Mouse (Mus musculus) testis, postnatal 14 days (tissue): ENCODE results near the gene Plcl1.
A peak's percentile ranks its signal among the peaks of the same experiment; 100 is the strongest.

Experiments used
- DNase-seq: peaks from one replicate; pipeline ENCODE4 v3.0.0; 2021; ENCODE audit warnings: low spot score

Plcl1 gene

DNA sequence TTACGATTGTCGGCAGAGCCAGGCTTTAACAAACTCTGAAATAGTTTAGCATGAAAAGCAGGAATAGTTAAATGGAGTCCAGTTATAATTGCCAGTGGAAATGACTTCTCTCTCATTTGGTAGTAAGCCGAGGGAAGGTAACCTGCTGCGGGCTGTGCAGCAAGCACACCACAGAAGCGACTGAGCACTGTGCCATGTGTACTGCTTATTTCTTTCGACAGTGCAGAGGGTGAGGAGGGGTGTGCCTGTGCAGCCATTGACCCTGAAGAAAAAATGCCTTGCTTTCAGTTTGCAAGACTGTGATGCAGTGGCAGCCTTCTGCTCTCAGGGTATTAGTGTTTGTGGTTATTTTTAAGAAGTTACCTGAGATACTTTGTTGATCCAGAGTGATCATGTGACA, 299.5 kb downstream of the Plcl1 start:
- DNase-seq = no peak

DNA sequence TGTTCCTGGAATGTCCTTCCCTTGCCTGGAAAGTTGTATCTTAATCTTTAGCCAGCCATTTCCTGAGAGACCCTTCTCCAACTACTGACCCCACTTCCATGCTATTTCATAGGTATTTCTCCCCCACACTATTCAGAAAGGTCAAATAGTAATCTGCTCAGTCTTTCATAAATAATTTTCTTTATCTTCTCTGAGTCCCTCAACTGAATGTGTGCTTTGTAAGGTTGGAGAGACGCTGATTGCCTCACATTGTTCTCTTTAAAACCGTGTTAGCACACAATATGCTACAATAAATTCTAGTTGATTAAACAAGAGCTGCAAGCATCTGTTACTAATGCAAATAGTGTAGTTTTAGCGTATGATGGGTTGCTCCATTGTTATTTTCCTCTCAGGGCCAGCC, 300.0 kb downstream of the Plcl1 start:
- no peak for DNase-seq

DNA sequence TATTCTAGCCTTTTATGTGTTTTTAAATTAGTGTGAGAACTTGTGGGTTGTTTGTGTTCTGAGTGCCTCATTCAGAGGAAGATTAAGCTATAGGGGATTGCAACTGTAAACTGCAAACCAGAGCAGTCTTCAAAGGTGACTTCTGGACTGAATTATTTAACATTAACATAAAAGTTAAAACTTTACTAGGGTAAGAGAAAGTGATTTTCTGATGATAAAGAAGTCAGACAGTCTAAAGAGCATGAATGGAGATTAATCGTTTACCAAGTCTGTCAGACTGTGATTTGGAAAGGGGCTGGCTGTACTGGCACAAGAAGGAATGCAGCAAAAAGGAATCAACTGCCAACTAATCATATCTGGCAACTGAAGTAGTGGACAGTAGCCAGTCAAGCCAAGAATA, 301.2 kb downstream of the Plcl1 start:
- DNase-seq = no peak

DNA sequence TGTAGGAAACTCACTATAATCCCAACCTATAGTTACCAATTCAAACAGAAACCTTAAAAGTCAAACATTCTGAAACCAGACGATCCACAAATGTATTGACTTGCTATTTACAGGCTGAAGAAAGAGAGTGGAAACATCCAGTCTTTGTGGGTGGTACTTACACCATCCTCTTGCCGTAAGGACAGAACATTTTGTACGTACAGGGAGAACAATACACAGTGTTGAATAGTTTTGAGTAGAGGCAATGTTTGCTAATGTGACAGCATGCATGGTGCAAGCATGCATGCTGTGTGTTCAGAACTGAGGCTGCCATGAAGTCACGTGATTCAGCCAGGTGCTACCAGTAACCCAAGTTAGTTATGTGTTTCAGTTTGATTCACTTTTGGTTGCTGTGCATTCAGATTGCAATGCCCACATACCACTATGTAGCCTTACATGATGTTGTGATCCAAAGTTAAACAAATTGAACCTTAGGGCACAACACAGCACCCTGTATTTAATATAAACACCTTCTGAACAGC, 311.6 kb downstream of the Plcl1 start:
- DNase-seq = no peak

DNA sequence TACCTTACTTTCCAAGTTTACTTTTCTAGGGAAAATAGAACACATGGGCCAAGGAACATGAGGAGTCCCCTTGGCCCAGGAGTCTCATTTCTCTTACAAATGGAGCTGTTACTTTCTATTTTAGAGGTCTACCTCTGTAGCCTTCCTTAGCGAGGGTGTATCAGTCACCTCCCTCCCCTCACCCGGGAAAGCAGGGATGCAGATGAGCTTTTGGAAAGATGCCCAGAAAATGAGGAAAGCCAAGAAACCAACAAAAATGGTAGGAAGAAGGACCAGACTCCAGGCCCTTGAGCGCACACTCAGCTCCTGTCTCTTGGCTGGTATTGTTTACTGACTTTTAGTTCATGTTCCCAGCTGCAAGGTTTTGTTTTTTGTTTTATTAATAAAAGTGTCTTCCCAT, 319.7 kb downstream of the Plcl1 start:
- DNase-seq = no peak

DNA sequence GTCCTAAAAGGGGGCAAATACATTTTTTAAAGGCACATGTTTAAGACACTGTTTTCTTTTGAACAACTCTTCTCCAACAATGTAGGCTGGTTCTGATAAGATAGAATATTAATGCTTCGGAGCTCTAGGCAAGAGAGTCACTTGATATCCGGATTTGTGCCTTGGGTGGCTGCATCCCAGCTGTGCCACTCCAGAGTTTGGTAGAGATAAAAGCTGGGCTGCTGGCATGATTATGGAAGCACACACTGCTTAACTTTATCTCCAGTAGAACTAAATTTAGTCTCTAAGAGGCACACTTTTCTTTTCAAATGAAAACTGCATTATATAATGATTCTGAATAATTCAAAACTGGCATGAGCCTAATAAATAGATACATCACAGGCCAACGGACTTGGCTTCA, 323.6 kb downstream of the Plcl1 start:
- DNase-seq = no peak

DNA sequence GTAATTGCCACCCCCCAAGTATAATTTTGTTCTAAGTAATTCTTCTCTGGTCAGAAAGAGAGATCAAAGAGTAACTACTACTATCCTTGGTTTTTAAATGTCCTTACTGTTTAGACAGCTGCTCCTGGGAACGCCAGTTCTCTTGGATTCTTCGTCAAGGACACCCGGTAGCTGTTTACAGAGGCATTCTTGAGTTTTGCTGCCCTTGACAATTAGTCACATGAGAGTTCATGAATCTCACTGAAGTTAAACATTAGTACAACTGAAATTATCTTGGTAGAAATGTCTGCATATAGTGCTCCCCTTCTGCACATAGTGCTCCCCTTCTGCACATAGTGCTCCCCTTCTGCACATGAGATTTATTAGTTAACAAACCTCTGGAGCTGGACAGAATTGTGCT, 327.2 kb downstream of the Plcl1 start:
- peak; percentile 15 for DNase-seq

DNA sequence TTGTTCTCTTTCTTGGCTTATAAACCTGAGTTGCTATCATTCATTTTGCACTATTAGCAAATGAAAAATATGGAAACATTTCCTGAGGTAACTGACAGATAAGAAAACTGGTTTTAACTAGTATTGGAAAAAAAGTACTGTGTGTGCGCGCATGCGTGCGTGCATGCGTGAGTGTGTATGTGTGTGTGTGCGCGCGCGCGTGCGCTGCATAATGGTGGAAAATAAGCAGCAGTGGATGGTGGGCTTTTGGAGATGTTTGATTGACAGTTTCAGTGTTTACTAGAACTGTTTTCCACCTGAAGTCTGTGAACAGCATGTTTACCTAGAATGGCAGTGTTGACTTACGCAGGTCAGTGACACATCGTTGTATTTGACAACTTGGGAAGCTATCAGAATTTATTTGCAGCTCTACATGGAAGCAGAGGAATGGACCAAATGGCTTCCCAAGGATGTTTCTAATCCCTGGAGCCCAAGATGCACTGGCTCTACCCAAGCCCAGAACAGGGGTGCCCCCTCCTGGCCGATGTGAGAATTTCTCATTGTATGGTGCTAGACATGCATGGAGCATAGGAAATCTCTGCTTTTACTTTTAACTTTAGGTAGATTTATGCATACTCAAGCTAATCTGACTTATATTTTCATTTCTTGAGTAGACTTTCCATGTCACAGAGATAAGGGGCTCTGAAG, 330.5 kb downstream of the Plcl1 start:
- peak; percentile 66 for DNase-seq

DNA sequence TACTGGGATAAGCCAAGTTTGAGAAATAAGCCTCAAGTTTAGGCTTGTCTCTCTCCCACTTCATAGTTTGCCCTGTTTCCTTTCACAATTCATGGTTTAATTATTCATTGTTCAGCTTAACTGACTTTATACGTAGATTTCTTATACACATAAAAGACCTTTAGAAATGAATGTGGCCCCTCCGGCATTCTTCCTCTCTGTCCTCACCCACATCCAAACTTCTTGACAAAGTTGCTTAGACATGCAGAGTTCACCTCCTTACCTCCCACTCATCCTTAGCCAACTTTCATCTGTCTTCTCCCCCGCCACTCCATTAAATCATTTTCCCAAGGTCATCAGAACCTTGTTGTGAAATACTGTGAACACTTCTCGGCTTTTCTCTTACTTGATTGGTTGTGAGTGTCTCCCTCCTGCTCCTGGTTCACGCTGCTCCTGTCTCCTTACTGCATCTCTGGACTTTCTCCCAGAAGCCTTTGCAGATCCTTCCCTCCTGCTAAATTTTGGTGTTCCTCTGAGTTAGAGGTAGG, 331.1 kb downstream of the Plcl1 start:
- no peak for DNase-seq

DNA sequence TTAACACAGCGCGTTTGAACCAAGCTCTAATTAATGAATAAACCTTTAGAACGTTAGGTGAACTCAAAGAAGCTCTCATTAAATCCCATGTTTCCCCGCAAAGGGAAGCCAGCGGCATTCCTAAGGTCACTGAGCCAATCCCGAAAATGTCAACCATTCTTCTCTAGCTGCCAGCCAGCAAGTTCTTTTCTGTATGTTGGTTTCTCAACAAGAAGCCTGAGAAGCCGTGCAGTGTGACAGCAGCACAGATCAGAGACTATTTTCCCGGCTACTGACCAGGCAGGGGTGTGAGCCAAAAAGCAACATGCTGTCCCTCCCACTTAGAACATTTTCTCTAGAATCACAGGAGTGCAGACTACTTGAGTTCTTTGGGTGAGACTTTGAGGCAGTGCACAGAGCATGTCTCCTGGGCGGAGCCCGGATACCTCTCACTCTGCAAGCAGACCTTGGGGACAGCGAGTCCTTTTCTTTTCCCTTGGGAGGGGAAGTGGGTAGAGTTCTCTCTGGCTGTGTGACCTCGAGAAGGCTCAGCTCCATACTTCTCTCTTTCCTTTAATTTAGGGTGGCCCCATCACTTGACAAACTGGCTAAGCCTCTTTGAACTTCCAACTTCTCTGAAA, 333.1 kb downstream of the Plcl1 start:
- DNase-seq = peak; percentile 6

DNA sequence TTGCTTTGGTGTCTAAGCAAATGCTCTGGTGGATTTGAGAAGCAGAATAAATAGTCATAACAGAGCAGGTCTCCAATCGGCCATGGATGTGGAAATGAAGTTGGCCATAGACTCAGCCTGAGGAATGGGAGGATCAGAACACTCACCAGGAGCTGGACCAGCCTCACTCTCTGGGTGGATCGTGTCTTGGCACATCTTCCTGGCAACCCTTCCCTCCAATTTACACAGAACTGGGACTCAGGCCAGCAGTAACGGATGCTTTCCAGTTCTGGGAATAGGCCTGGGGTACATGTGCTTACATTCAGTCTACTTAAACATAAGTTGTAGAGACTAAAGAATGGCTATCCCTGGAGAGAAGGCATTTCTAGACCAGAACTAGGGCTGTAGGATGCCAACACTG, 336.2 kb downstream of the Plcl1 start:
- DNase-seq = no peak

DNA sequence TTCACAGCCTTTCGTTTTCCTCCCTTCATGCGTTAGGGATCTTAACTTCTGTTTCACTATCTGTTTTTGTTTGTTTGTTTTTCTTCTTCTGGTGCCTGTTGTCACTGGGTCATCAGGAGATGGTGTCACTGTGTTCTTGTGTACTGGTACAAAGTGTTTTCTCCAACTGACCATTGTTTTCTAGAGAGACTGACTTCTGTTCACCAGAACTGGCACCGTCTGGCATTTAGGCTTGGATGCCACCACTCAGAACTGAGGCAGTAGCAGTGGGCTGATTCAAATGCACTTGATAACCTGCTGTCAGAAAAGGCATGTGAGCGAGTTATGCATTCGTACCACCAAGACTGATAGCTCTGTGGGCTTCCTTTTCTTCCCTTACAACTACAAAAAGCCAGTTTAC, 342.8 kb downstream of the Plcl1 start:
- no peak for DNase-seq

DNA sequence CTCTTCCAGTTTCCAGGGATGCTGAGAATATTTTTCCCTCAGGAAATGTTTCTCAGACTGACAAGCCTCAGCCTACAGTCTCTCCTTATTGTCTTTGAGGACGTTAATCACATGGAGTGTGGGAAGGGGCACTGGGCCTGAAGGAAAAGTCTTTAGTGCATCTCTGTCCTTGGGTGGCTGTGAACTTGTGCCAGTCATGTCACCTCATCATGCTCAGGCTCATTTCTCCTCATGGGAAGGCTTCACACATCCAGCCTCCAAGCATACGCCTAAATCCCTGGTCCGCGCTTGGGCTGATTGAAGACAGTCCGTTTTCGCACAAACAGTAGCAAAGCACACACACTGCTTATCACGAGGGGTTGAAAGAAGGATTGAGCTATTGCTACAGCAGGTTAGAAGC, 344.0 kb downstream of the Plcl1 start:
- DNase-seq = no peak

DNA sequence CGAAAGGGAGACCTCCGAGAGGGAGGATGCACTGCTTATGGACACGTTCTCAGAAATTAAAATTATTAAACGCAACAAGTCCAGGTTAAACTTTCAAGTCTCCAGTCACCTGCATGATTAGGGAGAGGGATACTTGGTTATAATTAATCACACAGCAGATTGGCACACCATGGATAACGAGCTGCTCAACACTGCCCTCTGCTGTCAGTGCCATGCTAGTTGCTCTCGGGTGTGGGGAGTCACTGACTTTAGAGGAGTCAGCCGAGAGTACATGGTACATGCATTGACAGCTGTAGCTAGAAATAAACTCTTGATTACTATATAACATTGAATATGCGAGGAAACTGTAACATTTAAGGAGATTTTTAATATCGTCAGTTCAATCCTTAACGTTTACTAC, 350.0 kb downstream of the Plcl1 start:
- no peak for DNase-seq

DNA sequence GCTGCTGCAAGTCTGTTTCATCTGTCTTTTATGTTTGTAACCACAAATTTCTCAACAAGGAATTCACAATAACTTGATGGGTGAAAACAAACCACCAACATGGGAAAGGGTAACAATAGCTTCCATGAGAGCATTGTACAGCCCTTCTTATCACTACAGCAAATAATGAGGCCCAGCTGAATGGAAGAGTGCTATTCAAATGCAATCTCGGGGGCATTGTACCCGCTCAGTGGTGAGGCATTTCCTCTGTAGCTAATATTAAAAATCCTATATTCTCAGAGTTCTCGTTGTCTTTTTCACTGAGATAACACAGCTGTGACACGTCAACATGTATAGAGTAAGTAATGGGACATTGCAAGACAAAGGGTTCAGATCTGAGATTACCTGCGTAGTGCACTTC, 356.6 kb downstream of the Plcl1 start:
- DNase-seq = no peak

DNA sequence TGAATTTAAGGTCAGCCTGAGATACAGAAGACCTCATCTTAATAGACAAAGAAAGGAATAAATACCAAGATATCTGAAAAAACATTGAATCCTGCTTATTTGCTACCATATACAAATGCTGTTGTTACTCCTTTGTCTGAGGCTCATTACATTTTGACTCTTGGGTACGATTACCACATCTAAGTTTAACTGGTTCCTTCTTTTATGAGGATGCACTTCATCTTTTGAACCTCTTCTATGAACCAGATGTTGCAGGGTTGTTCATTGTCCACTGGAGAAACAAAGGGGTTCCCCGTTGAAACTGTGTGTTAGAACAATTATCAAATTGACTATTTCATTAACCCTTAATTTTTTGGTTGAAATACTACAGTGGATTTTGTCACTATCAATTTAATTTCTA, 357.4 kb downstream of the Plcl1 start:
- no peak for DNase-seq

DNA sequence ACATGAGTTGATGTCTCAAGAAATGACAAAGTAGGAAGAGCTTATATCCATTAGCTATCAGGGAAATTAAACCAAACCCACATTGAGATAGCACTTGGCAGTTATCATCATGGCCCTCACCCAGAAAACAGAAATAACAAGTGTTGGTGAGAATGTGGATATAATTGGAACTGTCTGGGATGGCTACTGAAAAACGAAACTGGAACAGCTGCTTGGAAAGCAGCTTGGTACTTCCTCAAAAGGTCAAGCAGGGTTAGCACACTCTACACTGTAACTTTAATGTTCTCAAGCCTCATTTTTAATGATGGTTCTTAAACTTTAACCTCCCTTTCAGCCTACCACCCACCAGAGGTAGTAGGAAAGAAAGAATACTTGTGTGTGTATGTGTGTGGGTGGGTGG, 361.0 kb downstream of the Plcl1 start:
- DNase-seq = no peak

DNA sequence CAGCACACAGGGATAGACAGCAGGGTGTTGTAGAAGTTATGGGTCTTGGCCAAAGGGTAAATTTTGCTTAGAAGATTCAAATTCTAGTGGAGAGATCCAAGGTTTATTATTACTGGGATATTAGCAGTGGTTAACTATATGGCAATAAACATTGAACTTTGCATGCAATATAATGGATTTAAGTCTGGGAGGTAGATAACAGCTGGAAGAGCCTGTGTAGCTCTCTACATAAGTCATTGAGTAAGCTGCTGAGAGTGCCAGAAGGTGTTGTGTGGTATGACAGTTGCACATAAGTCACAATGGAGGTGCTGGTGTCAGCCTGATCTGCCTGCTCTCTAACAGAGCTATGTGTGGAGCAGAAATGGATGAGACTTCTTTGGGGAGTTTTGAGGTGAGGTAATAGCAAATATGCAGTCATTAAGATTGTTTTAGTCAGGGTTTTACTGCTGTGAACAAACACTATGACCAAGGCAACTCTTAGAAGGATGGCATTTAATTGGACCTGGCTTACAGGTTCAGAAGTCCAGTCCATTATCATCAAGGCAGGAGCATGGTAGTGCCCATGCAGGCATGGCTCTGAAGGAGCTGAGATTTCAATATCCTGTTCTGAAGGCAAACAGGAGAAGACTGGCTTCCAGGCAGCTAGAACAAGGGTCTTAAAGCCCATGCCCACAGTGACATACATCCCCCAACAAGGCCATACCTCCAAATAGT, 364.5 kb downstream of the Plcl1 start:
- no peak for DNase-seq

DNA sequence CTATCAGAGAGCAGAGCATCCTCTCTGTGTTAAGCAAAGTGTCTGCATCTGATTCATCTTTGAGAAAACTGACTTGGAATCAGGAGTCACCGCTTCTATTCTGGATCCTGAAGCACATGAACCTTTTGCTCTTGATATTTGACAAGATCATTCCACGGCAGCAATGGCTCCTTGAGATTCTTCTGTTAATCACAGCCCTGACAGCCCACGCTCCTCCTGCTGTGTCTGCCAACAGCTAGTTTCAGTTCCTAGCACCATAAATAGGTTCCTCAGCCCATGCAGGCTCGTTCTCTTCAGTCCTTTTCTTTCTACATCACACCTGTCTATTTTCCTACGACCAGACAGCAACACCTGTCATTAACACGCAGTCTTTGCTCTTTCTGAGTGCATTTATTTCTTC, 387.1 kb downstream of the Plcl1 start:
- no peak for DNase-seq
